Mouse (Mus musculus): ENCODE results near the gene Alpi. TPM values are rescaled to one million over a fixed set of nuclear protein-coding genes. Genes with fewer than 3 reads are reported as not detected.

Alpi gene
- polyA plus RNA-seq, 1 experiment from 2014 or later, result not detected

GRCm38 (mm10) chr1:87050072-87050471, 51.3 kb downstream of the Alpi start:
- Histone ChIP-seq H3K4me3 (ENCODE audit: low read depth, low read length) (no peak overlapping the region), H3K36me3 (ENCODE audit: control insufficient read depth, insufficient read depth, low read length) (no peaks in the 10 kb centered on the region), H3K4me2 (ENCODE audit: low read depth, low read length) (no peak overlapping the region), H3K4me1 (ENCODE audit: control insufficient read depth, insufficient read depth, low read length) (0 out of 2 replicates have a peak, but pooled peaks cover 6% of the 10 kb centered on the region), H3K27me3 (ENCODE audit: control insufficient read depth, insufficient read depth, low read length) (no peaks in the 10 kb centered on the region), H3K9me3 (ENCODE audit: control insufficient read depth, low read length) (no peaks in the 10 kb centered on the region), H3K27ac (ENCODE audit: low read depth, low read length) (no peak overlapping the region; the same call in 1 of the 2 replicates), H3K9ac (replicated peaks; ENCODE audit: low read depth, low read length) (no peak overlapping the region)
- 33% methylated on average over 3 of the region's 3 CpGs for WGBS
- ATAC-seq (ENCODE audit: low read depth), result peak; percentile 74

Other genes starting within 250 kb of the Alpi start
- not detected in 2 replicates for gene Alppl2, start 11.7 kb downstream of the Alpi start, polyA plus RNA-seq (2014; fragmentation: Nextera tagmentation; extraction: Ambion mirVana)
- gene Akp3, start 23.4 kb upstream of the Alpi start, polyA plus RNA-seq (2014; fragmentation: Nextera tagmentation; extraction: Ambion mirVana), result not detected in 2 replicates
- 60.2 and 64.9 TPM in 2 replicates for gene Ecel1, start 54.9 kb upstream of the Alpi start, polyA plus RNA-seq (2014; fragmentation: Nextera tagmentation; extraction: Ambion mirVana)
- gene Prss56, start 81.7 kb upstream of the Alpi start, polyA plus RNA-seq (2014; fragmentation: Nextera tagmentation; extraction: Ambion mirVana), result 0.46 and 6.1 TPM in 2 replicates
- gene Chrnd, start 89.0 kb upstream of the Alpi start, polyA plus RNA-seq (2014; fragmentation: Nextera tagmentation; extraction: Ambion mirVana), result not detected in 2 replicates
- gene Chrng, start 103.1 kb upstream of the Alpi start, polyA plus RNA-seq (2014; fragmentation: Nextera tagmentation; extraction: Ambion mirVana), result not detected in 2 replicates
- gene Eif4e2, start 112.3 kb upstream of the Alpi start, polyA plus RNA-seq (2014; fragmentation: Nextera tagmentation; extraction: Ambion mirVana), result 68.7 and 90.7 TPM in 2 replicates
- 1.2 and 1.9 TPM in 2 replicates for gene Efhd1, start 162.8 kb upstream of the Alpi start, polyA plus RNA-seq (2014; fragmentation: Nextera tagmentation; extraction: Ambion mirVana)
- 76.4 and 77.0 TPM in 2 replicates for gene Gigyf2, start 225.4 kb upstream of the Alpi start, polyA plus RNA-seq (2014; fragmentation: Nextera tagmentation; extraction: Ambion mirVana)

Measured in neural tube, embryonic 14.5 days (tissue).